Mouse (Mus musculus) spleen, postnatal 14 days (tissue): ENCODE results near the gene Tmem132a.
A peak's percentile ranks its signal among the peaks of the same experiment; 100 is the strongest.

Experiments used
- DNase-seq, 2 experiments: peaks; one replicate each; pipeline ENCODE4 v3.0.0; 2021 to 2022; ENCODE audit warnings: low spot score in 2 of 2

Tmem132a gene

GRCm38 (mm10) chr19:10869886-10870527, at the start of gene Tmem132a:
Gene Tmem132a (minus strand): TSS chr19:10869940.
- no peak for DNase-seq

DNA sequence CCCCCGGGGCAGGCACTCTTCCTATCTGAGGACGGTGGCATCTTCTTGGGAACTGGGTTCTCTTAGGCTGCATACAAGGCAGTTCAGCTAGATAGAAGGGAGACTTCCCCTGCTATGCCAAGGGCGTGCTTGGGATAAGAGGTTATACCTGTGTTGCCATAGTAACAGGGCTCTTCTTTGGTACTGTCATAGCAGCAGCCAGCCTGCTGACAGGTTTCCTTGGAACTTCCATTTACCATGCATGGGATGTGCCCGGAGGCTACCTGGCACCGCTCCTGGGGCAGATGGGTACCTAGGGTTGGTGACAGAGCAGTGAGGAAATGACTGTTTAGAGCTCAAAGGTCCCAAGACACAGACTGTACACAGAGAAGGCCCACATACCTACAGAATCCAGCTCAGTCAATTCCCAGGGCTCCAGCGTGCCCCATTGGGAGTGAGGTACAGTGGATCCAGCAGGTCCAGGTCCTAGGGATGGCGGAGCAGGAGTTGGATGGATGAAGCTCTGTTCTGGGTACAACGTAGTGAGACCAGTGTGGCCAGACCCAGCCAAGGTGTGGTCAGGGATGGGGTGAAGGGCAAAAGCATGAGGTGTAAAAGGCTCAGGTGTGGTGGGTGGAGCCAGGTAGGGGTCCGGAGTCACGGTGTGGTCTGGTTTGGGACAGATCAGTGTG, 48.7 kb upstream of the Tmem132a start:
- DNase-seq, result no peak

DNA sequence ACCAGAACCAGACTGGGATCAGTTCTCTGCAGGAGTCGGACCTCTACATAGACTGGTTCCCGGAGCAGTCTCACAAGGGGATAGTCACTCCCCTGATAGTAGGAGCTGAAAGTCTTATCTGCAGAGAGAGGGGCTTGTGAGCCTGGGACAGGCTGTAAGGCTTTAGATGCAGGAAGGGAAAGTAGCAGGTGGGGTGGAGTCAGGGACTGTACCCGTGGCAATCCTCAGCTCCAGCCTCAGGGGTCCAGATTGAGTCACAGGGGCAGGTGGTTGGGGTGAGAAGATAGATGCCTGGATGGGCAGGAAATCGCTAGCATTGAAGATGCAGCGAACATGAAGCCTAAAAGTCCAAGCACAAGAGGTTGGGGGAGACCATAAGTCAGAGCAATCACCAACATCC, 46.8 kb upstream of the Tmem132a start:
- DNase-seq, result no peak

- no peak for DNase-seq
Measured at GRCm38 (mm10) chr19:10914870-10915269, 45.1 kb upstream of the Tmem132a start.

DNA sequence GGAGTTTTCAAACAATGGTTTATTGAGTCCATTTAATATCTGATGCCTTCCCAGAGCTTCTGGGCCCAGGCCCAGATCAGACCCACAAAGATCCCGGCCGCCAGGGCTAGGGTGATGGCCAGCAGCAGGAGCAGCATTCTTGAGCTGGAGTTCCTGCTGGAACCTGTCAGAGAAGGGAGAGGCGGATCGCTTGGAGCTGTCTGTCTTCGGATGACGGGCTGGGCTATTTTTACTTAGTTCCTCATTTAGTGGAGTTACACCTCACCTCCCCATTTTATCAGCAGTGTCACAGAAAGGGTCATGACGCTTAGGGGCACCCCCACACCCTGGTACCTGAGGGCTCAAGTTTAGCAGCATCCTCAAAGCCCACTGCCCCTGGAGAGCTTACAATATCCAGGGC, 44.6 kb upstream of the Tmem132a start:
- DNase-seq, result no peak

DNA sequence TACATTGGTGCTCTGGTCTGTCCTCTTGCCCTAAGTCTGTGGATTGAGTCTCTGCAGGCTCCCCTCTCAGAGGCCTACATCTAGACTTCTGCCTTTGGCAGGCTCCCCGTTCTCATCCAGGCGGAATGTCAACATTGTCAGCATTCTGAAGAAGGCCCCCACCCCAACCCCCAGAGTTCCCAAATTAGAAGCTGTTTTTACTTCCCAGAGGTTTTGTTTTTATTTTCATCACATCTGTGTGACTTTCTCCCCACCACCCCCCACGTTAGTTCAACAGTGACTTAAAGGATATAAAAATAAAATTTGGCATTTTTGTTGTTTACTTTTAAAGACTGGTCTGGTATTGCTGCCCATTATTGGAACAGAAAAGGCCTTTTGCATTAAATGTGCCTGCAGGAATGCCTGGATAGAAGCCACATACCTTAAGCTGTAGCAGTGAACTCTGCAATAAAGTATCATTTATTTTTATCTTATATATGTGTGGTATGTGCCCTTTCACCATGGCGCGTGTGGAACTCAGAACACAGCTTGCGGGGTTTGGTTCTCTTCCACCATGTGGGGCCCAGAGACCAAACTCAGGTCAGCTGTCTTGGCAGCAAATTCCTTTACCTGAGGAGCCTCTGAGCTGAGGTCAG, 39.5 kb upstream of the Tmem132a start:
- no peak for DNase-seq

GRCm38 (mm10) chr19:10907891-10908290, 38.2 kb upstream of the Tmem132a start:
- DNase-seq, result peak in 1 of 2 experiments; percentile 53

DNA sequence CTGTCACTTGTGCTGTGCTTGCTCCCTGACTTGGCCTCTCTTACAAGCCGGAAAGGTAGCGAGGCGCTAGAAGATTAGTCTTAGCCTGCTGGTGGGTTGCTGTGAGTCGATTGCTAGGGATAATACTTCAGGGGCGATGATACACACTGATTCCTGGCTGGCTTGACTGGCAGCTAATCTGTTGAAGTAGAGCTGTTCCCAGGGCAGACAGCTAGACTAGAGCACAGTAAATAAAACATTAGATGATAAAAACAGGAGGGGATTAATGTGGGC, 35.9 kb upstream of the Tmem132a start:
- no peak for DNase-seq

DNA sequence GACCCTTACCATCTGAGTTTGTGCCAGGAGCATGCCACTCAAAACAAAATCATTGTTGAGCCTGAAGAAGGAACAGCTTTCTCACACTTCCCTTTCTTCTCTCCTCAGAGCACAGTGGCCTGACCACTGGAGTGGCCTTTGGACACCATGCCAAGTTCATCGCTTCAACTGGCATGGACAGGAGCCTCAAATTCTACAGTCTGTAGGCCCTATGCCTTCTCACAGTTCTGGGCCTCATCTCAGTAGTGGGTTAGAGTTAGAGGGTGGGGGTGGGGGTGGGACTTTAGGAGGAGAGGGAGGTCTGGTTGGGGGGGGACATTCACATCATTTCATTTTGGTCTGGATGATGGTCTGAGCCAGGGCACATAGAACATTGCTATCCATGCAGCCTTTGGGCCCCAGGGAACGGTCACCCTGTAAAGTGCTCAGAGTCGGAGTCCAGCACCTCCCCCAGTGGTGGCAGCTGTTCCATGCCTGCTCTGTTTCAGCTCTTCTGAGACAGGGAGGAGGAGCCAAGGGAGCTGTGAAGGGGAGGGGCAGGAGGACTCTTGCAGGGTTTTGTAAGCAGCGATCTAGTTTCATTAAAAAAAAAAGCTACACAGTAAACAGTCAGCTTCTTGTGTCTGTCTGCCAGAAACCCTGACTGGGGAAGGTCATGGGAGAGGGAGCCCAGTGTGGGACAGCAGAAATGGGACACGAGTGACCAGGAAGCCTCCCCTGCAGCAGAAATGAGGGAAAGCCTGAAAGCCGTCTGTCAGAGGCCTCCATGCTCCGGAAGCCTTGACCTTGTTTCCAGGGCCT, 35.4 kb upstream of the Tmem132a start:
- DNase-seq, result no peak

DNA sequence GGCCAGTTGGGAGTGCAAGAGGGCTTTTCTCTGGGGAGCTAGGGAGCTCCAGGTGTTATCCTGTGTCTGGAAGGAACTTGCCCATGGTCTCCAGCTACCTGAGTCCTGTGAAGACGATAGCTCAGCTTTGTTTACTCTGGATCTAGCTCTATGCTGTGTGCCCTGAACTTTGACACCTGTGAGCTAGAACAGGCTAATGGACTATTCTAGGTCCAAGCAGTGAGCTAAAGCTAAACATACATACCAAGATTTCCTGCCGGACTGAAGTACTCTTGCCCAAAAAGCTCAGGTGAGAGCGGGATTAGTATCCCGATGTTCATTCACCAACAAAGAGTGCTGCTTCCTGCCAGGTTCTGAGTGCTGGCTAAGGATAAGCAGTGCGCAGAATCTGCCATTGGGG, 34.8 kb upstream of the Tmem132a start:
- no peak for DNase-seq

GRCm38 (mm10) chr19:10901046-10901445, 31.3 kb upstream of the Tmem132a start:
- DNase-seq, result no peak

DNA sequence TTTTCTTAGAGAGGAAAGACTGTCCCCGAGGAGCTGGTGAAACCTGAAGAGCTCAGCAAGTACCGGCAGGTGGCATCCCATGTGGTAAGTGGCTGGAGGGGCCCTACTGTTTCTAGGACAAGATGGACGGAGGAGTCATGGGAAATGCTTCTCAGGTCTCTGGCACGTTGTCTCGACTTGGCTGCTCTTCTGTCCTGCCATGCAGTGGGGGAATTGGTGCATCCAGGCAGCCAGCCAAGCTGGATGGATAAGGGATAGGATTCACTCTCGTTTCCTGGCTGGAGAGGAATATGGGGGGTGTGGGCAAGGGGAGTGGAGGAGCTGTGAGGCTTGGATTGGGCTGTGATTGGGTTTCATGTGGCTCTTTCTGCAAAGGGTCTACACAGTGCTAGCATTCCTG, 30.6 kb upstream of the Tmem132a start:
- no peak for DNase-seq

DNA sequence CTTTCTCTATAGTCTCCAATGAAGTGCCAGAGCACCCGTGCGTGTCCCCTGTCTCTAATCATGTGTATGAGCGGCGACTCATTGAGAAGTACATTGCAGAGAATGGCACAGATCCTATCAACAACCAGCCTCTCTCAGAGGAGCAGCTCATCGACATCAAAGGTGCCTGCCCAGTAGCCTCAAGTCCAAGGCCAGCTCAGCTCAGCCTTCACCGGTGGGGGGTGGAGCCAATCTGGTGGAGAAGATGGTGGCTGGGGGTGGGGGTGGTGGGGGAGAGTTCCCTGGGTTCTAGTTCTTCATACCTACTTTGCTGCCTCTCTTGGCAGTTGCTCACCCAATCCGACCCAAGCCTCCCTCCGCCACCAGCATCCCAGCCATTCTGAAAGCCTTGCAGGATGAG, 27.8 kb upstream of the Tmem132a start:
- no peak for DNase-seq

- DNase-seq, result no peak
Measured at GRCm38 (mm10) chr19:10896849-10897248, 27.1 kb upstream of the Tmem132a start.

DNA sequence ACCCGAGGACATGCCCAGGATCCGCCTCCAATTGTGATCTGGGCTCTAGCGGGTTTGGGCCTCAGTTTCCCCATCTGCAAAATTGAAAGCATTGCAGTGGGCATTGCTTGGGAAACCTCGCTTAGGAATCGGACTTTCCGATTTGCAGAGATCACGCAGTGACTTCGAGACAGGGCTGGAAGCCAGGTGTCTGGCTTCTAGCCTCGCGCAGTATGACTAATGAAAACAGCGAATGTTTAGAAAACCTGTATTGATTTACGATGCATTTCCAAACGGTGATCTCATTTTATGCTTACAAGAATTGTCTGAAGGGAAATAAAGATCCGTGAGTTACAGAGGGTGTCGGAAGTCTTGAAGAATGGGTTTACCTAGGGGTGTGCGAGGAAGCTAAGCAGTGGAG, 26.0 kb upstream of the Tmem132a start:
- no peak for DNase-seq

DNA sequence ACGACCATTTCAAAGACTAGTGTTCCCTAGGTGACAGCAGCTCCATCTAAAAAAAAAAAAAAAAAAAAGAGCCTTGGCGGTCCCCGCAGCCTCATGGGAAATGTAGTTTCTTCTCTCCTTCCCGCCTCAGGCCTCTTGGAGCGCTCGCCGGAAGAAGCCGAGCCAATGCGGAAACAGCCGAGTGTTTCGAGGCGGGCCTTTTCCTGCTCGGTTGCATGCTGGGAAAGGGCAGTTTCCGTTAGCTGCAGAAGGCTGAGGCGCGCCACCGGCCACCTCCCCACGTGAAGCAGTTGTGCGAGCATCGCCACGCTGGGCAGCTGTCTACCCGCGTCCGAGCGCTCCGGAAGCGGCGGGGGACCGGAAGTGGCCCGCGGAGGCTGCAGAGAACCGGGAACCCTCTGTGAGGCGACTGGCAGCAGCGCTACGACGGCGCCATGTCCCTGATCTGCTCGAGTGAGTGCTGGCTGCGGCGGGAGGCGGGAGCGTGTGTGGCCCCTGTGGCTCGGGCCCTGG, 25.3 kb upstream of the Tmem132a start, which contains the start of gene Prpf19:
Gene Prpf19, plus strand, starts transcription at position 216 of the 513 bp plus-strand sequence.
- DNase-seq, result peak; percentile 90 to 93

DNA sequence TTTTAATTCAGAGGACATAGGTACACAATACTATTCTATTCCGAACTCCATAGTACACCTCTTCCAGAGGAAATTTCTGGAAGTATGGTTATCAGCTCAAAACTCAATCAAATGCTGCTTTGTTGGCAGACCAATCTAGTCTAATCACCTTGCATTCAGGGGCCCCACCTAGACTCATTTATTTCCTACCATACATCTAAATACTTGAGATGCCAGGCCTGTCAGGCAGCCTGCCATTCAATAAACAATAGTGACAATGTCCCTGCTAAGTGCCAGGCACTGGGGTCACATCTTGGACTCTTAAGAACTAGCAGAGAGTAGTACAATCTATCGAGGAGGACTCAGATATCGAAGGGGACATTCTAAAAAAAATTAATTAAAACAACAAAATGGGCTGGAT, 22.5 kb upstream of the Tmem132a start:
- DNase-seq, result no peak

- peak; percentile 72 to 81 for DNase-seq
Measured at GRCm38 (mm10) chr19:10881426-10882154, 11.8 kb upstream of the Tmem132a start, which contains the start of gene Tmem109. Gene Tmem109 (minus strand): TSS chr19:10882001.

- DNase-seq, result no peak
Measured at GRCm38 (mm10) chr19:10880975-10881425, 11.3 kb upstream of the Tmem132a start.

DNA sequence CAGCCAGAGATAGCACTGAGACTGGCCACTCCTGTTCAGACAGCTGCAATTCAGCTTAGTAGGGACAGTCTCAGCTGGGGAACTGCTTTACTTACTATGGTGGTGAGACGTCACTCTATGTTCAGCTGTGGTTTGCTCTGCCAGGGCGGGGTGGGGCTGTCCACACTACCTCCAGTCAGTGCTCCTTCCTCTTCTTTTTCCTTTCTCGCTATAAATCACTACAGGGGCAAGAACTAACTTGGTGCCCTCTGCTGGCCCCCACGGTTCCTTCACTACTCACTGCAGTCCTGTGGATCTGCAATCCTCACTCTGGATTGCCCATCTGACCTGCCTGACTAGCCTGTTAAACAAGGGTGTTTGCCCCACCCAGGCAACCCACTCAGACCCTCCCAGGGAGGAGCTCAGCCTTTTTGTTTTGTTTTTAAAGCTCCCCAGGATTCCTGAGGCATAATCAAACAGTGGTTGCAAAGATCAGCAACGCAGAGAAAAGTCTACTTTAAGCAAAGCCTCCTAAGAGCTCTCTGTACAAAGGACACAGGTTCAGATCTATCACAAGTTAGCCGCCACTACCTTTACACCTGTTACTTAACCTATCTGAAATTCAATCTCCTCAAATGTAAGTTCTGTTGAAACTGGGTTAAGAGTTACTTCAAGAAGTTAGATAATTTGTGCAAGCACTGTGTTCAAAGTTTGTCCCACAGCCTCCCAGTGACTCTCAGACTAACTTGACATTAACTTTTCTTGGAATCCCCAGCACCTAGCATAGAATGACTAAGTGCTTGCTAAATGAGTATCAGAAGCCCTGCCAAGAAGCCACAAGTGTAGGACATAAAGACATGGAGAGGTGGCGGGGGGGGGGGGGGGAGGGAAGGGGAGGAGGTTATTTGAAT, 10.6 kb upstream of the Tmem132a start:
- DNase-seq, result peak; percentile 34 to 56
